Mouse (Mus musculus) adrenal gland (tissue): Measurements from ENCODE around the gene Pxdn.

Experiments used
- intact Hi-C: fragments of 180-260 bp; cut with DNase I; formaldehyde crosslinking; loops from one replicate; pipeline ENCODE4 v1.15.1; 2025

Pxdn gene

DNA sequence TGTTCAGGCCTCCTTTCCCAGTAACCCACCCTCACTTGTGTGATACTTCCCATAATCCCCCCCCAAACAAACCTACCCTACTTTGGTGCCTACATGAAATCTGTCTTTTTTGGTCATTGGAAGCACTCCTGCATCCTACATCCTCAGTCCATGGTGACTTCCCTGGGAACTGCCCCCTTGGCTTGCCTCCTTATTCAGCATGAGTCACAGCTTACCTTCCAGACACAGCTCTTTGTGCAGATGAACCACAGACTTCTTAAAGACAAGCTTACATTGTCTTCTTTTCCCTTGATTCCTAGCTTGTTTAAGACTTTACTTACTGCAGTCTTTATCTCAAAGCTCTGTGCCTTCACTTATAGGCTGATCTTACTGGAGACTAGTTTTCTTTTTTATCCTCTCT lies 83.0 kb downstream of the Pxdn start:
- intact Hi-C loops = no loop called here

DNA sequence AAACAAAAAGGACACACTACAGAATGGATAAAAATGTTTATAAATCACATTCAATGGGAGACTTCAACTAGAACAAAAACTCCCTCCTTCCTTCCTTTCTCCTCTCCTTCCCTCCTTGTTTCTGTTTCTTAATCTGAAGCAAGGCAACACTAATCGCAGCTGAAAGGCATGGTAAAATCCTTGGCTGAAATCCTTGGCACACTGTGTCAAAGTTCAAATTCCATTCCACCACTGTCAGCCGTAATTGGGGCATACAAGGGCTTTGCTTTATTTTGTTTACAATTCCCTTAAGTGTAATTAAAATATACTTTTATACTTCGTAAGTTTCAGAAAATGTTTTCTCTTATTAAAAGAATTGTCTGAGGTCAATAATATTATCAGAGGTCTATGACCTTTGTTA lies 86.1 kb downstream of the Pxdn start:
- intact Hi-C loops = no loop called here

DNA sequence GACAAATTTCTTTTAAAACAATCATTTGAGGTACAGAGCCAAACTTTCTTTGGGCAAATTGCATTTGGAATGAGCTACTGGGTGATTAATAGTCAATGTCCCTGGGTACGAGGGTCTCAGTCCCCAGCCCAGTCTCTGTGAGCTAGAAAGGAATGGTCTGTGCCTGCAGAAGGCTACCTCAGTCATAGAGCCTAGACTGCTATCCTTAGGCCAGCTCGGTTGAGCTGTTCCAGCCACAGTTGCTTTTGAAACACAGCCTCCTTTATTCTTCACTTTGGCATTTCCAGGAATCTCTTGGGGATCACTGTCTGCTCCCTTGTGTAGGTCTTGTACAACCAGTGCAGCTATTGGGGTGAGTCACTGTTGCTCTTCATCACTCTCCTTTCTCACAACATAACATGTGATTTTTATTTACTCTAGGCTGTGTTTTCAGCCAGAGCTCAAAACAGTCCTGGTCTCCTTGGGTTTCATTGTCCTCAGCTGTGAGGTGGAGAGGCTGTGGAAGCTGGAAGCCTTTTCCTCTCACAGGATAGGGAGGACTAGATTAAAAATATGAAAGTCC lies 86.9 kb downstream of the Pxdn start:
- intact Hi-C loops = no loop called here

- intact Hi-C loops = no loop called here
Measured at GRCm38 (mm10) chr12:30027721-30028340, 90.4 kb downstream of the Pxdn start.

- intact Hi-C loops = no loop called here
Measured at GRCm38 (mm10) chr12:30029111-30029510, 91.7 kb downstream of the Pxdn start.

DNA sequence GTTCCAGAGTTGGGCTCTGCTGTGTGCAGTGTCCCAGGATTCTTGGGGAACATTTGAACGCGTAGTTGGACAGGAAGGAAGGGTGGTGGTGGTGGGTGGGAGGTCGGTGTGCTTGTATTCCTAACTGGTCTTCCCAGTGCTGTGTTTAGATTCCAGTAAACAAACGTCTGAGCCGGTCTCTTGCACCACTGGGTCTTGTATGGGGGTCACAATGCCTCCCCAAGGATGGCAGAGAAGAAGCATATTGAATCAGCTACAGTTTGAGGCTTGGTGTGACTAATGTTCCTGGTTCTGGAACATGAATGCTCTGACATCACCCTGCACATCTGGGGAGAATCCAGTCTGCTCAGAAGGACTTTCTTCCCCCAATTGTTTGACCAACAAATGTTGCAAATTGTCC lies 93.2 kb downstream of the Pxdn start:
- intact Hi-C loops = no loop called here

- intact Hi-C loops = no loop called here
Measured at GRCm38 (mm10) chr12:30034681-30035080, 97.3 kb downstream of the Pxdn start.

GRCm38 (mm10) chr12:30035406-30035805 lies 98.0 kb downstream of the Pxdn start:
- intact Hi-C loops = no loop called here

DNA sequence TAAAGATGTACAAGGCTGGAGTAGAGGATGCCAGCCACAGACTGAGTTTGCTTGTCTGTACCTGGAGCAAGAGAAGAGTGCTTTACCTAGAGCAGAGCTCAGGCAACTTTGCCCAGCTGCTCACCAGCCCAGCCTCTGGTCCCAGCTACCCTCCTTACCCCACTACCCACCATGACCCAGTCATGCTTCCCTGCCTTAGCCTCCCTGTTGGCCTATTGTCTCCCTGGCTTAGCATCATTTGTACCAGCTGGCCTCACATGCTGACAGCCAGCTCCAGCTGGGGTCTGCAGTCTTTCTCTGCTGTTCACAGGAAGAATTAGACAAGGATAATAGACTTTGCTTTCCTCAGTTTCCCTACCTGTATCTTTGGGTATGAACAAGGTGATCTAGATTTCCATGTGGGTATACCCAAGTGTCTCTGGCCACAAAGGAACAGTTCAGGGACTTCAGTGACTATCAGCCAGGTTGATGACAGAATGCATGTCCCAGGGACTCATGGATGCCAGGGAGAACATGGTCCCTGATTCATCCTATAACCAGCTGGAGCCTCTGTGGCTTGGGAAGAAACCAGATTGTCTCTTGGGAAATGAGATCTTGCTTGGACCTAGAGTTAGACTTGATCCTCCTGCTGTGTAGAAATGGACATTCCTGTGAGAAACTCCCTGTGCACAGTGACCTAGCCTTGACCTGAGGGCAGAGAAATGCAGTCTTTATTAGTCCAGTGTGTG lies 98.6 kb downstream of the Pxdn start:
- intact Hi-C loops = no loop called here

DNA sequence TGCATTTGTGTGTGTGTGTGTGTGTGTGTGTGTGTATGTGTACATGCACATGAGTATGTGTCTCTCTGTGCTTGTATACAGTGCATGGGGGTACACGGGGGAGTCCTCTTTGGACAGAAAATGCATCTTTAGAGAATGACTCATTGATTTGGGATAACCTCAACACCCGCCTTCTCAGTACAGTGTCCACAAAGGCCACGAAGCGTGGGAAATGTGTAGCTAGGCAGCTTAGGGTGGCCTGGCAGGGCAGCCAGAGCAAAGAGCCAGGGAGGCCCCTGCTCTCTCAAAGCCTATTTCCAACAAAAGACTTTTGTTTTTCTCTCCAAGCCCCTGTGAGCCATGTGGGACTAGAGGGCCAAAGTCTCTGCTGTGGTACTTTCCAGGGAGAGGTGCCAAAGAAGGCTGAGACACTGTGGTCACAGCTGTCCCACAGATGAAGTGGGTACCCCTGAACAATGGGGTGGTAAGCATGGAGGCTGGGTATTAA lies 99.2 kb downstream of the Pxdn start:
- intact Hi-C loops = no loop called here

DNA sequence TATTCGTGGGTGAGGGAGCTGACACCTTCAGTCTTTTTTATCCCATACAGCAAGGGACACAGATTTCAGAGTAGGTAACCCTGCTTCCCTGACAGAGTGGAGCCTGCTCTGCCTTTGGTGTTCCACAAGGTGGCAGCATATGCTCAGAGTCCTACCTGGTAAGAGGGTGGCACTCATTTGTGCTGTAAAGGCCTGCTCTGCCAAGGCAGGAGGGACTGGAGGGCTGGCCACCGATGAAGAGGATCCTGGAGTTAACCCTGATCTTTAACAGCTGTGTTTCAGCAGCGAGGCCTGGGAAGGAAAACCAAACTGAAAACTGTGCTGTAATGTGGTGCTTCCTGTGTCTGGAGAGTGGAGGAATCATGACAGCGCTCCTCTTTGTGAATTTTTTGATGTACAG lies 102.2 kb downstream of the Pxdn start:
- intact Hi-C loops = no loop called here

GRCm38 (mm10) chr12:30040150-30040549 lies 102.7 kb downstream of the Pxdn start:
- intact Hi-C loops = loop anchor here (1.0 to 5.0 kb wide), 2 partner anchors 113 to 133 kb away; no protein-coding TSS in a partner anchor

DNA sequence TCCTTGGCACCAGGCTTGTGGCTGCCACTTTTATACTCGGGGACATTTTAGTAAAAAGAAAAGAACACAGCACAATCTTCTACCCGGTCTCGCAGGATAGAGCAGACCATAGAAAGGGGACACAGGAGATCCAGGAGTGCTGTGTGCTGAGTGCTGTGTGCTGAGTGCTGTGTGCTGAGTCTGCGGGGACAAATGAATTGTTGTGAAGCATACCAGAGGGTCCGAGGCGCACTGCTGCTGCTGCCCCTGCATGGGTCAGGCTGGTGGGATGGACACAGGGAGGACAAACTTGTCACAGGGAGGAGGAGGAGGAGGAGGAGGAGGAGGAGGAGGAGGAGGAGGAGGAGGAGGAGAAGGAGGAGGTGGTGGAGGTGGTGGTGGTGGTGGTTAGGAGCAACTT lies 111.4 kb downstream of the Pxdn start:
- intact Hi-C loops = loop anchor here (5.0 kb wide), 1 partner anchor 528 kb away; no protein-coding TSS in a partner anchor

GRCm38 (mm10) chr12:30049818-30050217 lies 112.4 kb downstream of the Pxdn start:
- intact Hi-C loops = loop anchor here (5.0 kb wide), 4 partner anchors 77 to 527 kb away; partner anchors contain the start of gene Sntg2

DNA sequence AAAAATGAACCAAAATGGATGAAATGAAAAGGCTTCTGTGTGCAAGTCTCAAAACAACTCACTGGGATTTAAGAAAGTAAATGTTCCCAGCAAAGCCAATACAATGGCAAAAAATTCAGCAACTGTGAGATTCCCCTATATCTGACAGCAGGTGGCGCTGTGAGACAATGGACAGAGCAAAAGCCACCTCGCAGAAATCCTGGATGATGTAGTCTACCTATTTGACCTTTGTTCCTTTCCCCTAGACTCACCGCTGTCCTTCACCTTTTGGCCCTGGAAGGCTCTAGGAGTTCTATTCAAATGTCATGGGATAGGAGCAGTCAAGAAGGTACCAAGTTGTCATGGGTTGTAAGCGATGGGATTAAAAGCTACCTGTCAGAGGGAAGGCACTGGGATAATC lies 112.8 kb downstream of the Pxdn start:
- intact Hi-C loops = loop anchor here (5.0 kb wide), 3 partner anchors 77 to 322 kb away; partner anchors contain the start of gene Sntg2

- intact Hi-C loops = loop anchor here (5.0 kb wide), 3 partner anchors 72 to 317 kb away; partner anchors contain the start of gene Sntg2
Measured at GRCm38 (mm10) chr12:30054761-30055540, 117.5 kb downstream of the Pxdn start.

- intact Hi-C loops = no loop called here
Measured at GRCm38 (mm10) chr12:30058044-30058443, 120.6 kb downstream of the Pxdn start.

DNA sequence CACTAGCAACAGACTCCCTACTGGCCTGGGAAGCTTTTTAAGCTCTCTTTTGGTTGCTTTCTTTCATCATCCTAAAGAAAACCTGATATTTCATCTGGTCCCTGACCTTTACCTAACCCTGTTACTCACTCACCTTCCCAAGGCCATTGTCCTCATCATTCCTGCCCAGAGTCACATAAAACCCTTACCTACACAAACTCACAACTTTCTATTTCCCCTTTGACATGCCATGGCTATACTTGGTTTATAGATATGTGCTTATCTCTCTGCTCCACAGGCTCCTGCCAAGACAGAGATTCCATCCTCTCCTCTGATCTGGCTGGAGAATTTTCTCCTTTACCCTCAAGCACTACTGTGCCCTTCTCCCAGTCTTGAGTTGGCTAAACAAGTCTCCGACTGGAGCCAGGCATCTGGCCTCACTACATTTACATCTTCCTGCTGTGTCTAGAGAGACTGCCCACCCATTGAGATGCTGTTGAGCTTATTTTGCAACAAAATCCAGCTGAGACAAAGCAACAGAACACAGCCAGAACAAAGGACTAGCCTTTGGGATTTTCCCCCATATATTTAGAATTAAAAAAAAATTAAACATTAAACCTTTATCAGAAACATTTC lies 124.2 kb downstream of the Pxdn start:
- intact Hi-C loops = no loop called here

DNA sequence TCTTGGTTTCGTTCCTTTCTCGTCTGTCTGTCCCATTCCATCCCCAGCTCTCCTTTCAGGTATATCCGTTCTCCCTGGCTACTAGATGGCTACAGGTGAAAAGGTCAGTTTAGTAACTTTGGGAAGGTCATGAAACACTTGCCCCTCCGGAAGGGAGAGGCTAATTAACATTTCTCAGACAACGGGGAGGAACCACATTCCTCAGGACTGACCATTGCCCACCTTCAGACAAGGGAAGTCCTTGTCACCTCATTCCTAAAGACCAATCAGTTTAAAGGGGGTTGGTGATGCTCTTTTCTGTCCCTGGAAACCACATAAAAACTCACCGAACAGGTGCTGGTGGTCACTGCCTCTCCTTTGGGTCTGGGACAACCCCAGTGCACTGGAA lies 124.7 kb downstream of the Pxdn start:
- intact Hi-C loops = no loop called here
